Mouse (Mus musculus) C2C12 (cell line): ENCODE measurements around the gene Gm10283.

Experiments
- CEBPB ChIP-seq: IDR thresholded peaks from one replicate; pipeline ENCODE4 v1.6.1; 2011; ENCODE audit warnings: low read depth, mild to moderate bottlenecking, control low read depth, moderate library complexity
- CTCF ChIP-seq: IDR thresholded peaks from one replicate; pipeline ENCODE4 v1.5.1; 2011; ENCODE audit not compliant: control insufficient read depth, insufficient read depth, insufficient read length
- MAX ChIP-seq: IDR thresholded peaks from one replicate; pipeline ENCODE4 v1.6.1; 2011; ENCODE audit warnings: mild to moderate bottlenecking, control low read depth
- MYOD1 ChIP-seq: IDR thresholded peaks from one replicate; pipeline ENCODE4 v1.6.1; 2011; ENCODE audit warnings: low read depth; ENCODE audit not compliant: control insufficient read depth, insufficient read length
- MYOG ChIP-seq: IDR thresholded peaks from one replicate; pipeline ENCODE4 v1.6.1; 2011; ENCODE audit not compliant: control insufficient read depth, insufficient read length; ENCODE audit errors: extremely low read depth
- USF1 ChIP-seq: IDR thresholded peaks from one replicate; pipeline ENCODE4 v1.6.1; 2011; ENCODE audit warnings: low read depth, mild to moderate bottlenecking, control low read depth, moderate library complexity

DNA sequence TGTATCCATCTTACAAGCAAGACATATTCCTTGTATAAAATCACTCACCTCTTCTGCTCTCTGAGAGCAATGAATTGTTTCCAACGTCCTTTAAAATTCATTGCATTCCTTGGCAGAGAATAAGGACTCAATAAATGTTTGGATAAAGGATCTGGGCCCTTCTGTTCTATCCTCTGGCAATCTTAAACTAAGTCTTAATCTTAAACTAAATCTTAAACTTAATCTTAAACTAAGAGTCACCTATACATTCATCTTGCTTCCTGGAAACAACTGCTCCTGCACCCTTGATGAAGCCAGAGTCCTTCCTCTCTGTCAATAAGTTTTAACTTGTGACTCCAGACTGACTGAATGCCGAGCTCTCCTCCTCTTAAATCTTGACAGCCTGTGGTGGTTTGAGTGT is at the start of gene Gm10283:
- TF ChIP-seq CTCF: no peak
- no peak for TF ChIP-seq MYOD1
- TF ChIP-seq USF1: no peak
- TF ChIP-seq MYOG: no peak
- no peak for TF ChIP-seq MAX
- TF ChIP-seq CEBPB: no peak
